ENCODE assay signal across 15 mouse cellular contexts in the genomic region with DNA sequence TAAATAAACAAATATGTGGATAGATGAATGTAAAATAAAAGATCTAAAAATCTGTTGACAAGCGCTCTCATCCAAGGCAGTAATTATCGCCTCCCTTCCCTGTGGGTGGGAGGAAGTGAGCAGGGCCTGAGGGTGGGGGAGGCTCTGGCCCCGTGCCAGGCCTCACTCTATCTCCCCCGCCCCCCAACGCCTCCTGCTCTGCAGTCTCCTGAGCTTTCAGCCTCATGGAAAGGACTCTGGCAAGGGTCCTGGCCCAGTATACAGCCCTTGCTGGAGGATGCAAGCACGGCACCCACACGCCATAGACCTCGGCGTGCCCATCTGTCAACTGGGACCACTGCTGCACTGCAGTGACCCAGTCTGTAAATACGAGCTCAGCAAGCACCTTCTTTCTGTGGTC.
DNase-seq lines count a peak whose midpoint lies in the region; ATAC-seq and TF ChIP-seq lines count a peak whose summit lies in the region.
"Had no signal": no experiment of that assay in that cellular context is flagged by ENCODE, and none has a peak within 500 bp of the region (broad histone marks: within the 10 kb centered on the region; RNA-seq: fewer than 3 reads in every experiment).

No protein-coding gene starts in this region.

- 56% methylated on average over 10 of the region's 10 CpGs for WGBS in forebrain, embryonic 14.5 days
- 68% methylated on average over 10 of the region's 10 CpGs for WGBS in forebrain, embryonic 11.5 days
- WGBS in midbrain, embryonic 13.5 days = 74% methylated on average over 10 of the region's 10 CpGs
- WGBS in midbrain, postnatal 0 days = 65% methylated on average over 10 of the region's 10 CpGs

- no peaks in the 10 kb centered on the region for H3K27me3 ChIP-seq in forebrain, embryonic 14.5 days (replicated peaks; ENCODE audit: control insufficient read depth, insufficient read depth, low read length)
- H3K27me3 ChIP-seq in forebrain, embryonic 11.5 days (ENCODE audit: control insufficient read depth, insufficient read depth, low read length) = no peaks in the 10 kb centered on the region
- H3K27me3 ChIP-seq in midbrain, embryonic 13.5 days = no peaks in the 10 kb centered on the region
- H3K27me3 ChIP-seq in midbrain, postnatal 0 days (ENCODE audit: insufficient read depth, low read length) = no peaks in the 10 kb centered on the region
- H3K27me3 ChIP-seq: midbrain, embryonic 12.5 days had no signal

- H3K4me2 ChIP-seq in forebrain, embryonic 14.5 days (ENCODE audit: low read length) = no peak overlapping the region
- no peak overlapping the region for H3K4me2 ChIP-seq in forebrain, embryonic 11.5 days (ENCODE audit: low read depth, low read length, severe bottlenecking)
- no peak overlapping the region for H3K4me2 ChIP-seq in midbrain, embryonic 13.5 days (replicated peaks)
- no peak overlapping the region for H3K4me2 ChIP-seq in midbrain, postnatal 0 days (ENCODE audit: low read depth, low read length, poor library complexity, severe bottlenecking)
- H3K4me2 ChIP-seq: midbrain, embryonic 12.5 days had no signal

- H3K4me3 ChIP-seq in forebrain, embryonic 14.5 days (ENCODE audit: low read depth, low read length) = no peak overlapping the region
- H3K4me3 ChIP-seq in forebrain, embryonic 11.5 days (ENCODE audit: low read depth, low read length) = no peak overlapping the region
- H3K4me3 ChIP-seq in midbrain, embryonic 13.5 days (replicated peaks) = no peak overlapping the region
- no peak overlapping the region for H3K4me3 ChIP-seq in midbrain, postnatal 0 days (ENCODE audit: low read depth, low read length)
- H3K4me3 ChIP-seq: gastrocnemius, adult 2 months; heart, embryonic 10.5 days; midbrain, embryonic 12.5 days had no signal

- H3K36me3 ChIP-seq in forebrain, embryonic 14.5 days (ENCODE audit: control insufficient read depth, insufficient read depth, low read length) = no peaks in the 10 kb centered on the region
- H3K36me3 ChIP-seq in forebrain, embryonic 11.5 days (ENCODE audit: control insufficient read depth, insufficient read depth, low read length) = no peaks in the 10 kb centered on the region
- no peaks in the 10 kb centered on the region for H3K36me3 ChIP-seq in midbrain, embryonic 13.5 days
- H3K36me3 ChIP-seq in midbrain, postnatal 0 days (ENCODE audit: insufficient read depth, low read length) = no peaks in the 10 kb centered on the region
- H3K36me3 ChIP-seq: heart, embryonic 10.5 days; midbrain, embryonic 12.5 days had no signal

- peak; percentile 66 for DNase-seq in forebrain, embryonic 14.5 days (ENCODE audit: low spot score)
- DNase-seq in forebrain, embryonic 11.5 days (ENCODE audit: low spot score) = no peak
- no peak for DNase-seq in midbrain, postnatal 0 days (ENCODE audit: low spot score)
- peak; percentile 15 to 31 for DNase-seq in layer of hippocampus, postnatal 25 days (ENCODE audit: extremely low spot score in 1 of 2, low spot score in 1 of 2)
- peak; percentile 59 for DNase-seq in telencephalon, adult 2 months (ENCODE audit: low read depth, low spot score)
- no peak for DNase-seq in spleen, postnatal 14 days (ENCODE audit: low spot score in 2 of 2)
- DNase-seq: adrenal gland, postnatal 10 days; gastrocnemius, adult 2 months; heart, postnatal 36 days; lung, postnatal 10 days had no signal

- no peak overlapping the region for H3K9ac ChIP-seq in forebrain, embryonic 14.5 days (ENCODE audit: low read length)
- H3K9ac ChIP-seq in forebrain, embryonic 11.5 days (ENCODE audit: low read length) = no peak overlapping the region
- no peak overlapping the region for H3K9ac ChIP-seq in midbrain, embryonic 13.5 days (replicated peaks)
- no peak overlapping the region for H3K9ac ChIP-seq in midbrain, postnatal 0 days (replicated peaks; ENCODE audit: low read length, poor library complexity, severe bottlenecking)
- H3K9ac ChIP-seq: midbrain, embryonic 12.5 days had no signal

- 0 out of 2 replicates have a peak overlapping the region, but pooled peaks have one; percentile 27 for H3K27ac ChIP-seq in forebrain, embryonic 14.5 days (ENCODE audit: low read depth, low read length)
- H3K27ac ChIP-seq in forebrain, embryonic 11.5 days (ENCODE audit: low read depth, low read length) = no peak overlapping the region
- H3K27ac ChIP-seq in midbrain, embryonic 13.5 days = no peak overlapping the region
- H3K27ac ChIP-seq in midbrain, postnatal 0 days (ENCODE audit: low read depth, low read length) = no peak overlapping the region
- H3K27ac ChIP-seq: gastrocnemius, adult 2 months; heart, embryonic 10.5 days; midbrain, embryonic 12.5 days; stomach, postnatal 0 days had no signal

- TF ChIP-seq CTCF in midbrain, postnatal 0 days (IDR thresholded peaks at IDR 0.05) = no peak

- H3K9me3 ChIP-seq in forebrain, embryonic 14.5 days (replicated peaks; ENCODE audit: control insufficient read depth, low read length) = no peaks in the 10 kb centered on the region
- H3K9me3 ChIP-seq in forebrain, embryonic 11.5 days (ENCODE audit: control insufficient read depth, low read length) = no peaks in the 10 kb centered on the region
- H3K9me3 ChIP-seq in midbrain, embryonic 13.5 days = 0 out of 2 replicates have a peak, but pooled peaks cover 2% of the 10 kb centered on the region
- no peaks in the 10 kb centered on the region for H3K9me3 ChIP-seq in midbrain, postnatal 0 days (ENCODE audit: low read length)
- H3K9me3 ChIP-seq: heart, embryonic 10.5 days; midbrain, embryonic 12.5 days had no signal

- H3K4me1 ChIP-seq in forebrain, embryonic 14.5 days (ENCODE audit: control insufficient read depth, insufficient read depth, low read length) = peaks cover 16% of the 10 kb centered on the region
- H3K4me1 ChIP-seq in forebrain, embryonic 11.5 days (replicated peaks; ENCODE audit: control insufficient read depth, insufficient read depth, low read length) = no peaks in the 10 kb centered on the region; the same call in 1 of the 2 replicates
- peaks cover 15% of the 10 kb centered on the region for H3K4me1 ChIP-seq in midbrain, embryonic 13.5 days (replicated peaks)
- H3K4me1 ChIP-seq in midbrain, postnatal 0 days (ENCODE audit: insufficient read depth, low read length) = no peaks in the 10 kb centered on the region

- peak; percentile 69 for ATAC-seq in forebrain, embryonic 14.5 days
- ATAC-seq in forebrain, embryonic 11.5 days (replicated peaks; ENCODE audit: low FRiP score) = no peak
- 0 out of 2 replicates have a peak, but pooled peaks have one; percentile 60 for ATAC-seq in midbrain, embryonic 13.5 days
- no peak for ATAC-seq in midbrain, postnatal 0 days (ENCODE audit: low FRiP score)
- ATAC-seq in CD4-positive, CD25-positive, alpha-beta regulatory T cell, adult 4 months = no peak

Comparison
In these comparisons a context has a peak if more than half of its experiments do, and no peak if none do; other contexts are left out.
1. ATAC-seq: peak in forebrain, embryonic 14.5 days (single experiment) and midbrain, embryonic 13.5 days (single experiment); none in forebrain, embryonic 11.5 days (single experiment), midbrain, postnatal 0 days (single experiment) and CD4-positive, CD25-positive, alpha-beta regulatory T cell, adult 4 months (single experiment).
2. DNase-seq: peak in forebrain, embryonic 14.5 days (single experiment), layer of hippocampus, postnatal 25 days (2 of 2) and telencephalon, adult 2 months (single experiment); none in forebrain, embryonic 11.5 days (single experiment), midbrain, postnatal 0 days (single experiment) and spleen, postnatal 14 days (0 of 2).